Mouse (Mus musculus) erythroblast, embryonic 14.5 days (primary cell): Measurements from ENCODE around the gene Asb16.

Experiments used
- GATA1 ChIP-seq: IDR thresholded peaks from 2 replicates; pipeline ENCODE4 v1.6.1; 2012; ENCODE audit warnings: low read length, inconsistent platforms, mixed read lengths
- TAL1 ChIP-seq: IDR thresholded peaks from 3 replicates; pipeline ENCODE4 v1.6.1; 2012; ENCODE audit warnings: low read length, inconsistent platforms, mixed read lengths

DNA sequence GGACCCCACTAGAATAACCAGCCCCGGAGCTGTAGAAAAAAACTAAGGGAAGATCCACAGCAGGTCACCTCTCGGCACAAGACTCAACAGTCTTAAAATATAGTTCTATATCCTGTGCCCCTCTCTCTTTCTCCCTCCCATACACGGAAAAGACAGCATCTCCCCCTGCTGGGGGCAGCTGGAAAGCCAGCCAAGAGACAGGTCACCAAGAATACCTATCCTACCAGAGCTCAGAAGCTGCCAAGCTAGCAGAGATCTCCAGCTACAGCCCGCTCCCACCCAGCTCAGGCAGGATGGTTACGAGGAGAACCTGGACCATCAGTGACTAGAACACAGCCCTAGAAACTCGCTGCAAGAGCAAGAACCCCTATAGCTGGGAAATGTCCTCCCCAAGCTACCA lies 45.4 kb upstream of the Asb16 start:
- no peak for TF ChIP-seq TAL1
- TF ChIP-seq GATA1, result no peak
